Mouse (Mus musculus): ENCODE data around the gene Irs4.
A peak's percentile ranks its signal among the peaks of the same experiment; 100 is the strongest.

Gene Irs4

GRCm38 (mm10) chrX:141724937-141725918 is at the start of gene Irs4:
Gene Irs4, minus strand, starts transcription at chrX:141725263.
- DNase-seq (ENCODE audit: inconsistent age in 2 of 2, low spot score in 1 of 2): peak in 1 of 2 experiments; percentile 27

GRCm38 (mm10) chrX:141750360-141750759 is 25.3 kb upstream of the Irs4 start:
- no peak for DNase-seq (ENCODE audit: inconsistent age in 2 of 2, low spot score in 1 of 2)

DNA sequence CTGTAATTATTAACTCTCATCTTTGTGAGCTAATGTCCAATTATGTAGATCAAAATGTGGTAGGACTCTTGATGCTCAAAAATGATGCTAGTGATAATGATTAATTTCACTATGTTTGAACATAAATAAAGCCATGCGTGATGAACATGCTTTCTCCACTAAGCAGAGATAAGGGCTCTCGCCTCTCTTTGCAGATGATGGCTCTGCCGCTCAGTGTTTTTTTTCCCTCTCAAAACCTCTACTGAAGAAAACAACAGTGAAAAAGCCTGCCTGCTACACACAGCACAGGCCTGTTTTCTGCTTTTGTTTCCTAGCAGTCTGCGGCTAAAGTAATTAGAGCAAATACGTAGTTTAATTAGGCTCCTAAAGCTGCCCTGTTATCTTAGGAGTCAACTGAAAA is 4.5 kb upstream of the Irs4 start:
- no peak for DNase-seq (ENCODE audit: inconsistent age in 2 of 2, low spot score in 1 of 2)

DNA sequence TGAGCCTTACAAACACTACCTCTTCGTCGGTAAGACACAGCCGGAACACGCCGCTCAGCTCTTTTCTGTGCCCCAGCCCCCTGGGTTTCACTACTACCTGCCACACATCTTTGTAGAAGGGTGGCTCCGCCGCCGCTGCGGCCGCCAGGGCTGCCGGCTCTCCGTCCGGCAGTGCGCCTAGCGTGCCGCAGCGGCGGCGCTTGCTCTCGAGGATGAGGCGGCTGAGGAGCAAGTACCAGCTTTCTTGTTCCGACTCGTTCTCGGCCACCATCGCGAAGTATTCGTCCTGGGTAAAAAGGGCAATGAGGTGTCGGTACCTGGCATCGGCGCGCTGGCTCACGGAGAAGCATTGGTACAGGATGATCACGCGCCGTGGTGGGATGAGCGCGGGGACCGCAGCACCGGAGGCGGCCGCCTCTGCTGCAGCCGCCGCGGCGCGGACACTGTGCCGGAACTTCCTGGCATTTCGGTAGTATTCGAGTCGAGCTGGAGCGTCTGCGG is 622 bp downstream of the Irs4 start:
- DNase-seq (ENCODE audit: inconsistent age in 2 of 2, low spot score in 1 of 2): peak in 1 of 2 experiments; percentile 40

DNA sequence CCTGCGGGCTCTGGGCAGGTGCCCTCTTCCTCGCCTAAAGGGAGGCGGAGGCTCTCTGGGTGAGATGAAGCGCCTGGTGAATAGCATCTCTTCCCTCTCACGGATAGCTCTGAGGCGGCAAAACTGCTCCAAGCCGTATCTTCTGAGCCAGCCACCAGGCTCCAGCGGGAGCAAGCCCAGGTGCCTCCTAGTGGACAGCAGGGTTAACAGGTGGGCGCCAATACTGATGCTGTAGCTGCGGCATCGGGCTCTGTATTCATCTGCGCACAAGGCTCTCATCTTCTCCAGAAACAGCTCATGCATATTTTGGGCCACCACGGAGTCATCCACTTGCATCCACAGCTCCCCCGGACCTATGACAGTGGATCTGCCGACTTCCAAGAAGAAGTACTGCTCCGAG is 1.1 kb downstream of the Irs4 start:
- no peak for DNase-seq (ENCODE audit: inconsistent age in 2 of 2, low spot score in 1 of 2)

DNA sequence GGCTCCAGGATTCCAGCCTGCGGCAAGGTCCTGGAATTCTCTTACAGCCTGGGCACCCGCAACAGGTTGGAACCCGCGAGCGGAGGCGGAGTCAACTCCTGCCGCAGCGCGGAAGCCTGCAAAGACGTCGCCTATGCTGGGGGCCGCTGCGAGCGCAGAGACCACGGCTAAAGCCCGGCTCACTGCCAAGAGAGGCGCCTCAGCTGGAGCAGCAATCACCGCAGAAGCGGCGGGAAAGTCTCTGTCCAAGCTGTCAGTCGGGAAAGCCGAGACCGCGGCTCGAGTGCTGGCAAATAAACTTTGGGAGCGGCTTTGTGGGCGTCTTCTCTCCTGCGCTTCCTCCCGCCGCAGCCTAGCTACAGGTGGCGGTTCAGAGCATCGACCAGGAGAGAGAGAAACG is 3.3 kb downstream of the Irs4 start:
- peak in 1 of 2 experiments; percentile 30 for DNase-seq (ENCODE audit: inconsistent age in 2 of 2, low spot score in 1 of 2)

All from adrenal gland, adult (tissue).